Mouse (Mus musculus) layer of hippocampus, postnatal 25 days (tissue): ENCODE results near the gene Tex29. TPM values are rescaled to one million over a fixed set of nuclear protein-coding genes. Genes with fewer than 3 reads are reported as not detected.
A peak's percentile ranks its signal among the peaks of the same experiment; 100 is the strongest.

ENCODE experiments used
- DNase-seq, 2 experiments: peaks; one replicate each; pipeline ENCODE4 v3.0.0; 2022; ENCODE audit warnings: mixed read lengths in 2 of 2, low spot score in 1 of 2; ENCODE audit errors: extremely low spot score in 1 of 2
- total RNA-seq, 2 experiments: library from RNA; stranded (reverse); gene quantifications; 2 replicates each; pipeline ENCODE4 v1.2.3; 2021

Gene Tex29
- total RNA-seq = under 1 TPM in 1 of 2 experiments, not detected in 1; 0.85 TPM

DNA sequence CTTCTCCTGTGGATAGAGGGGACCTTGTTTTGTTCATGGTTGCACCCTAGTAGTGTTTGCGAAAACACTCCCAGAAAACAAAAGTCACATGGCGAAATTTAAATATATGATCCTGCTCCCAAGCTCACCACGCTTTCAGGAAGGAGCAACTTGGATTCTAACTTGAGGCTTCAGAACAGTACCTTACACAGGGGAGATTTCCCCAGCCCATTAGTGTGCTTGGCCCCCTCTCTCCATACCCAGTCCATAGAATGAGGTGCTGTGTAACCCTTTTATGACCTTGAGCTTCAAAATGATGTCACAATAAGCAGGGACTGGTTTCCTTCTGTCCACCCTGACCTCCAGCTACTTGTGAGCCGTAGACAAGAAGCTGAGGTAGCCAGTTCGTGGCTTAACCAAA, at the start of gene Tex29:
Tex29 (plus strand) TSS at position 301 of the 400 bp plus-strand sequence.
- DNase-seq = no peak

DNA sequence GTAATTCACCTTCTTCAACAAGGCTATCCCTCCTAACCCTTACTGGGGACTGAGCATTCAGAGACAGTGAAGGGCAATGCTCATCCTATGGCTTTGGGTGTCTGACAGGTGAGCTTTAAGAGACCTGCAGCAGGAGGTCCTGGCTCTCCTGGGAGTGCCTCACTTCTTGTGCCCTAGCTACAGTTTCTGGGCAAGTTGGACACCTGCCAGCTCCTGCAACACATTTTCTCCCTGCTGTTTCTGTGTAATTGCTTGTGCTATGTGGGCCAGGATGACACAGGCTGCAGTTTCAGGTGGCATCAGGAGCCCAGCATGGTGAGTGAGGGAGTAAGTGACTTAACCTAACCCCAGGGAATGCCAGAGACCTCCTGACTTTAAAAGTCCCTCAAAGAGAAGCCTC, 45.3 kb upstream of the Tex29 start:
- DNase-seq = peak in 1 of 2 experiments; percentile 36

DNA sequence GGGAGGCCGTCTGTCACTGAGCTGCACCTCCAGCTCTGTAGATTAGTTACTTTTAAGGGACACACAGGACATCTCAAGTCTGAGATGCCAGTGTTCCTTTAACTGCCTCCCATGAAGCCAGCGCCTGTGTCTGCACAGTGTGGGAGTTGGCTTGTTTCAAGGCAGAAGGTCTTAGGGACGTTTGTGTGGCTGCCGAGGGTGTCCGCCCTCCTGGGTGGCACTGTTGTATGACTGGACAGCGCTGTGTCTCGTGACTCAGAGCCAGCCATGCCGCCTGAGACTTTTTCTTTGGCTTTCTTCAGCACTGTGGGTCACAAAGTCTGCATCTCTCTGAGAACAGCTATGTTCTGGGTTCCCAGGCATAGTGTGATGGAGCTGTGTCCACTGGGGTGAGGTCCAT, 43.1 kb upstream of the Tex29 start:
- no peak for DNase-seq

DNA sequence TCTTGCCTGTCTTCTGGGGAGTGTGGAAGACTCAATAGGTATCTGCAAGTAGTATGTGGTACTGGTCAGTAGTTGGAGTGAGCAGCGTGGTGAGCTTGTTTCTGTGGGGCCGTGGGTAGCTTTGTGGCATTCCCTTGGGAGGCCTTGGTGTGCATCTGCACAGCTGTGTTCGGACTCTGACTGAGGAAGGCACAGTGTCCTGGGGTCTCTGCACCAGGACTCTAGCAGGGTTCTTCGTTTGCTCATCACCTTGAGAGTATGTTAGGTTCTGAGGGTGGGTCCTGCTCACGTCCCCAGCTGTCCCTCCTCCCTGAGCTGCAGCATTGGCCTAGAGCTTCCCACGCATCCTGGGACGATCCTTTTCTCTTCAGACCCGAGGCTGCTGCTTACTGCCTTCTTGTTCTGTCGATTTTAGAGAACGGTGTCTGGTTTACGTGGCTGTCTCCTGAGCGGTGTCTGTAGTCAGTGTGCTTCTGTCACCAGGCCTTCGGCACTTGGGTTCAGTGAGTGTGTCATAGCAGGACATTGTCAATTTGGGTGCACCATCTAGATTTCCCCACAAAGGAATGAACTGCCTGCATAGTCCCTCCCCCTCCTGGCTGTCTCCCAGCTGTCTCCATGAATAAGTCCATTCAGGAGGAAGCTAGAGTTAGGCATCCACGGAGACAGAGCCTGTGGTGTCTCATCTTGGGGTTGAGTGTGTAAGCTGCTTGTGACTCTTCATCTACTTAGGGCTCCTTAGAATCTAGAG, 42.4 kb upstream of the Tex29 start:
- DNase-seq = peak in 1 of 2 experiments; percentile 51

DNA sequence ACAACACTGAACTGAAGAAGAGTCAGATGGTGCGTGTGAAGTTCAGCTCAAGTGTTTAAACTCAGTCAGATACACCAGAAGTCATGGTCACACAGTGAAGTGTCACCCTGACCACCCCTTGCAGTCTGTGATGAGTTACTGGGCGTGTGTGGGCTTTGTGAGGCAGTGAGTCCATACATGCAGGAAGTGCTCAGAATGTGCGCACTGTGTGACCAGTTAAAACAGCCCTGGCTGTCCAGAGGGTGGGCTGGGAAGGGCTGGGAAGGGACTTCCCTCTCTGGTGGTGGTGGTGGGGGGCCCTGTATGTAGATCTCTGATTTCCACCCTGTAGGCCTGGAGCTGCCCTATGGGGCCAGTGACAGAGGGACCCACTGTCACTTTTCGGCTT, 41.8 kb upstream of the Tex29 start:
- no peak for DNase-seq

DNA sequence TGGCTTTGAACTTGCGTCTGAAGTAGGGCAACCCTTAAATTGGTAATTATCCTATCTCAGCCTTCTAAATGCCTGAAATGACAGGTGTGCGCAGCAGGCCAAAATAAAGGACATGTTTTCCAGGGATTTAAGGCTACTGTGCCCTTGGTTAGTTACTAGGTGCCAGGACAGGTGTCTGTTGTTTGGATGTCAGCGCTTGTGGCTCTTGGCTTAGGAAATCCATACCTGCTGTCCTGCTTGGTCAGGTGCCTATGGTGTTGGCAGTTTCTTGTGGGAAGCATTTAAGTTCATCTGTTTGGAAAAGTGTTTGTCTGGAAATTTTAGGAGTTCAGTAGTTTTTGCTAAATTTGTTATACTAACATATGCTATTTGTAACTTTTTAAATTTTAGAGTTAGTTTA, 41.2 kb upstream of the Tex29 start:
- no peak for DNase-seq

DNA sequence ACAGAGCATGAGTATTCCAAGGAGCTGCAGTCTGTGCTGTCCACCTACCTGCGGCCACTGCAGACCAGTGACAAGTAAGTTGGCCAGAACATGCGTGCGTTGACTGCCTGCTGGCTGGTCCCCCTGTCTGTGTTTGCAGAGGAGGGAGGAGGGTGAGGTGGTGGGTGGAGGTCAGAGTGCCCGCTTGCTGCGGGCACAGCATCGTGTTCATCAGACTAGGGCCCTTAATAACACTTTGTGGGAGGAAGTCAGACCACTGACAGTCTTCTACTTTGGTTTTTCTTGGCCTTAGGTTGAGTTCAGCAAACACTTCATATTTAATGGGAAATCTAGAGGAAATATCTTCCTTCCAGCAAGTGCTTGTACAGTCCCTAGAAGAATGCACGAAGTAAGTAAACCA, 39.8 kb upstream of the Tex29 start:
- no peak for DNase-seq

DNA sequence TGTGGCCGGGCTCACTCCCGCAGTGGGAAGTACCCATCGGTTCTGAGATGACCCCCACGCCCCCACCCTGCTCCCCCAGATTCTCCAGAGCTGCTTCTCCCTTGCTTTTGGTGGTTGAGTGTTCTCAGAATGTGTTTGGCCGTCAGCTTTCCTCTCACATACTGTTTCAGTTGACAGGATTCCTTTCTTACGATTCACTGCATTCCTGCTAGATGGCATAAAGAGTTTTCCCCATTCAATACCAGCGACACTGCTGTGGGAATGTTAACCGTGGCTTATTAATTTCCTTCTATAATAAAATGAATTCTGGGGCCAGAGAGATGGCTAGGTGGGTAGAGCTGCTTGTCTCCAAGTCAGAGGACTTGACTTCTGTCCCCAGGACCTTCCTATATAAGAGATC, 38.7 kb upstream of the Tex29 start:
- DNase-seq = no peak

DNA sequence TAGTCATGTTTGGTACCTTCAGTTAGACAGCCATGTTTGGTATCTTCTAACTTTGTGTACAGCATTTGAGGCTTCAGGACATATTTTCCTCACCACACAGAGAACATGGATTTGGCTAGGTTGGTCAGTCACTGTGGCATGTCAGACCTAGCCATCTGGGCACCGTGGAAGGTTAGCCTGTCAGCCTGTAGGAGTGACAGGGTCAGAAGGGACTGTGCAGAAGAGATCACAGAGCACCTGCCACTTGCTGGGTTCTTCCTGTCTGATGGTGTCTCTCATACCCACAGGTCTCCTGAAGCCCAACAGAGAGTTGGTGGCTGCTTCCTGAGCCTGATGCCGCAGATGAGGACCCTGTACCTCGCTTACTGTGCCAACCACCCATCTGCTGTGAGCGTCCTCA, 35.4 kb upstream of the Tex29 start:
- DNase-seq = no peak

DNA sequence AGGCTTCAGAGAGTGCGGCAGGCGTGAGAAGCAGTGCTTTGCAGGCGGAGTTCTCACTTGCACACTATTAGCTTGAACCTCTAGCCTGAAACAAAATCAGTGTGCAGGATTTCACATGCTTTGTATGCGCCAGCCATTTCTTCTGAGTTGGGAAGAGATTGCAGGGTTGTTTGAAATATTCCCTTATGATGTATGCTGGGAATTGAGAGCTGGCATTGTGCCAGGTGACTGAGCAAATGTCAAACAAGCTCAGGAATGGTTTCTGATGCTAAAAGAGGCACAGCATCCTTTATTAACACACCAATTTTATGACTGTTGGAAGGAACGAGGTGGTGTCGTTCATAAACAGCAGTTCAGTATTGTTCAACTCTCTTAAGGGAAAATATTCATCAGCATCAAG, 34.0 kb upstream of the Tex29 start:
- no peak for DNase-seq

DNA sequence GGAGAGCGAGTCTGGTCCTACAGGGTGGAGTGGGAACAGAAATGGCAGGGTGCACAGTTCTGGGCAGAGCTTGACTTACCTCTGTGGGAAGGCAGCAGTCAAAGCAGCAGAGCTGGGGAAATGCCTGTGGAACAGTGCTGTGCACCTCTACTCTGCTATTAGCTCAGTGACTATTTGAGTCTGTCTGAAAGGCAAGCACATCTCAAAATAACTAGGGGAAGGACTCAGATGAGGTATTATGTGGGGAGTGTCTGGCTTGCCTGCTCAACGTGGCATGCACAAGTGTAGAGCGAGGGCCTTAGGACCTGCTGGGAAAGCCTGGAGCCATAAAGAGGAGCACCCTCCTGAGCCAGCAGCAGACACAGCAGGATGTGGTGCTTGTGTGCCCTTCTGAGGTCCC, 32.9 kb upstream of the Tex29 start:
- DNase-seq = no peak

DNA sequence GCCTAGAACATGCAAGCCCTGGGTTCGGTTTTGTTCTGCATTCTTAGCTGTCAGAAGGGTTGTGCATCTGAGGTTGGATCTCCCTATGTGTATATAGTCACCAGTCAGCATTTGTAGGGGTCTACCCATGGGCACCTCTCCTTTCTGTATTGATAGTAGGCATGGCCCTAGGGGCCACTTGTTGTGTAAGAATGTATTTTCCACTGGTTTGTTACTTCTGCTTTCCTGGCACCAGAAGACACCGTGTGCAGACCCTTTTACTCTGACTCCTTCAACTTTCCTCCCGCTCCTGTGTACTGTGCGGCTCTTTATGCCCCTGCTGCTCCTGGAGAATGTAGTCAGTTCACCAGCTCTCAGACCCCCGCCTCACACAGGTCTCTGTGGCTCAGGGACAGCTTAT, 32.2 kb upstream of the Tex29 start:
- no peak for DNase-seq

DNA sequence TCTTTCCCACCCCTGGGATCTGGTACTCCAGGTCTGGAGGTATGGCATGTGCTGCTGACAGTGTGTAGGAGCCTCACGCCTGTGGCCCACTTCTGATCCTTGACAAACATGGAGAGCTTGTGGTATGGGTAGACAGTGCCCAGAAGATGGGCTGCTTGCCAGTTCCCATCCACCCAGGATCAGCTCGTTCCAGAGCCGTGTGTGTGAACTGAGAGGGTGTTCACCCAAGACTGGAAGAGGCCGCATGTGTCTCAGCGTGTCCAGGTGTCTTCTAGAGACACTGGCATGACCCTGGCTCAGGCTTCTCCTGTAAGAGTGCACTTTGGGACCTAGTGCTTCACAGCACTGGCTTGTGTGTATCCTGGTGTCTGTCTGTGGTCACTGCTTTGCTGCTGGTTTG, 29.8 kb upstream of the Tex29 start:
- no peak for DNase-seq

DNA sequence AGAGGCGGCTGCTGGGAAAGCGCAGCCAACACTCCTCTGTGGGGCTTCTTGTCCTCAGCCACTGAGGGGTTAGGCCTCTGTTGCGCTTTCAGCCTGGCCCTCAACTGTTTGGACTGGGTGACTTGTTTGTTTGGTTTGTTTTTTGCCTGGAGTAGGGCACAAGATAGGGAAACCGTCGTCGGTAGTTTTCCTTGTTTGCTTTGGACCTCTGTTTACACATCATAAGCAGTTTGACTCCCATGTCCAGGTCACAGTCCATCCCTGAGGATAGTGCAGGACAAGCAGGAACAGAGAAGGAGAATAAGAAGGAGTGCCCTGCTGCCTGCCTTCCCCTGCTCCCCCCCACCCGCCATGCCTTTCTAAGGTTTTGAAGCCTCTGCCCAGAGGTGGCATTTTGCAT, 26.5 kb upstream of the Tex29 start:
- no peak for DNase-seq

DNA sequence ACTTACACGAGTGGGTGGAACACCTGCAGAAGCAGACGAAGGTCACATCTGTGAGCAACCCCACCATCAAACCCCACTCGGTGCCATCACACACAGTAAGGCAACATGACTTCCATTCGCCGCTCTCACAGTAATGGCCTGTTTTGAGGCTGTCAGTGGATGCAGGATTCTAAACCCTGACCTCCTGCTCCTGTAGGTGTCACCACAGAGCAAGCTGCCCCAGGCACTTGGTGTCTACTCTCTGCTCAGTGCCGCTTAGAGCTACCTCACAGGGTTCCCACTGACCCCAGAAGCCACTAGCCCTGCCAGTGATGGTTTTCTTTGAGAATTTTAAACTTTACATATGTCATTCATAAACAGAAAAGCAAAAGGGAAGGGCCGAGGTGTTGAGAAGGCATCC, 25.1 kb upstream of the Tex29 start:
- DNase-seq = no peak

DNA sequence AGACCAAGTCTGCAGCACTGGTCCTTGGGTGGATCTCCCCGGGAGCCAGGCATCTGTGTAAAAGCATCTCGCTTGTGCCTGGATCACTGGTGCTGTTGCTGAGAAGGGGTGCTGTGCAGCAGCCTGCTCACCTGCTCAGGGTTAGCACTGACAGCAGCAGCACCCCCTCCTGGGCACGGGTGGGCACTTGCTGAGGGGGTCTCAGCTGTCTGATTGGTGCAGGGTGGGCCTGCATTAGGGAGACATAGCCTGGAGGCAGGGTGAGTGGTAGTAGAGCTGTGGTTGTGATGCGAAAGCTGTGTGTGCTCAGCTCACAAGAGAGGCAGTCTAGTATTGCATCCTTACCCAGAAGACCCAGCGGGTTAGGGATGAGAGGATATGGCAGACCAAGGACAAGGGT, 20.1 kb upstream of the Tex29 start:
- DNase-seq = no peak

DNA sequence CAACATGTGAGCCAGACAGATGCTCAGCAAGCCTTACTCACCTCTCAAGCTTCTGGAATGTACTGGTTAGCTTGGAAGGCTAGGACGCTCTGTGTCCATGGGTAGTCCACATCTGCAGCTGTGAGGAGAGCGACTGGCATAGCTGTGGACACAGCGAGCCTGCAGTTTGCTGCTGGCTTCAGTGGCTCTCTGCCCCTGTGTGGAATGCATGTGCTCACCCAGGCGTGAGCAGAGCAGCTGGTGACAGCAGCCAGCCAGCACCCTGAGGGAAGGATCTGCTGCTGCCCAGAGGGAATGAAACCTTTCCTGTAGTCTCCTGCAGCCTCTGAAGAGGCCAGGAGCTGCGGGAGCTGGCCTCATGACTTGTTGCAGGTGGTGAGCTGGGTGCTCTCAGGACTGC, 19.7 kb upstream of the Tex29 start:
- DNase-seq = no peak

DNA sequence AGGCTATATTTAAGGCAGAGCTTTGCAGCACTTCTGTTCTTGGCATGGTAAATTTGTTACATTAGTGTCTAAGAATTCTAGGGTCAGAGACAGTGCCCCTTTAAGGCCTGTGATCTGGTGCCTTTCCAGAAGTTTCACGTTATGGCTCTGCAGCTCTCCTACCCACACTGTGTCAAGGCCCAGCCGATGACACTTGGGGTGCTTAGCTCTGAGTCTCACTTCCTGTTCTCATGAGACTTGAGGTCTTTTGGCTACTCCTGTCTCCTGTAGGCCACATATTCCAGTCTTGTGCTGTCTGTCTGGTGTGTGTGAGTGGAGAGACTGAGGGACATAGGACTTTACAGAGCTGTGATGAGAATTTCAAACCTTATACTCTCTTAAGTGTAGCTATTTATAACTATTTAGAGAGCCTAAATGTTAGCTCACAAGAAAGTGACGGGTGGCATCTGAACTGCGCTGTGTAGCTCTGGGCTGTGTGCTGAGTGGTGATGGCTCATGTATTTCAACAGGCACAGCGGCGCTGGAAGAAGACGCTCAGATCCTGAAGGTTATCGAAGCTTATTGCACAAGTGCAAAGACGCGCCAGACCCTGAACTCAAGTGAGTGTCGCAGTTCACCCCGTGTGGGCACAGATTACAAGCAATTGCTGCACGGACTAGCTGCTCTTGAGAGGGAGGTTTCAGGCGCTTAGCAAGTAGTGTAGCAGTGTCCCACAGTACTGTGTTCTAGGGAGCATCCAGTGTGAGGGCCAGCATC, 18.6 kb upstream of the Tex29 start:
- DNase-seq = no peak

DNA sequence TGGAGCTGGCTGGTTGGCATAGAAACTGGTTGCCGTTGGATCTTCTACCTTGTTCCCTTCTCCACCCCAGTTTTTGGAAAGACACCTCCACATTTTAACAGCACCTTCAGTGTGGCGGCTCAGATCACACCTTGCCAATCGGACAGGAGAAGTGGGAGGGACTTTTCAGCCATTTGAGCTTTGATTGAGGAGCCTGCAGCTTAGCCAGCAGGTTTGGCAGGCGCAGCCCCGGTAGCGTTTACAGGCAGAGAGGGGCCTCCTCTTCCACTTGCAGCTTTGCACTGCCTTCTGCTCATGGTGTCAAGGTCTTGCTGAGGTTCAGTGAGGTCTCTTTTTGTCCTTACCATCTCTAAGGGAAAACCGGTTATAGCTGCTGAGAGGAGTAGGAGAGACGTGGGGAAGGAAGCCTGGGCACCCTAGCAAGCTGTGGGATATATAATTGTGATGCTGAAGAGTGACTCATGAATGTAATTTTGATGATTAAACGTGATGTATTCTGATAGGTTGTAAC, 17.7 kb upstream of the Tex29 start:
- no peak for DNase-seq

DNA sequence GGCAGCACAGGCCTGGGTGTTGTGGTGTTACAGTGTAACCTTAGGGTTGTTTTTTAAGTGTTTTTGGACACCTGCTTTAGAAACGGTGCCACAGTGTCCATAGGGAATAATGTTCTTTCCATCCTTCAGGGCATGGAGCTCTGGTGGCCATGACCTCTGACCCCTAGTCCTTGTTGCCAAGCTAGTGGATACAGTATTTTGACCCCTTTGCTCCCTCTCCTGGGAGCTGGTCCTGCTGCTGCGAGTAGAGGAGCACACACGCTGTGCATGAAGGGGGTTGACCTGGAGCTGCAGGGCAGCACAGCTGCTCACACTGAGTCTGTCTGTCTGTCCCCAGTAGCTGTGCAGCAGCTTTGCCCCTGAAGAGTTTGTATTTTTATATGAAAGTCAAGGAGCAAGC, 14.5 kb upstream of the Tex29 start:
- DNase-seq = no peak

DNA sequence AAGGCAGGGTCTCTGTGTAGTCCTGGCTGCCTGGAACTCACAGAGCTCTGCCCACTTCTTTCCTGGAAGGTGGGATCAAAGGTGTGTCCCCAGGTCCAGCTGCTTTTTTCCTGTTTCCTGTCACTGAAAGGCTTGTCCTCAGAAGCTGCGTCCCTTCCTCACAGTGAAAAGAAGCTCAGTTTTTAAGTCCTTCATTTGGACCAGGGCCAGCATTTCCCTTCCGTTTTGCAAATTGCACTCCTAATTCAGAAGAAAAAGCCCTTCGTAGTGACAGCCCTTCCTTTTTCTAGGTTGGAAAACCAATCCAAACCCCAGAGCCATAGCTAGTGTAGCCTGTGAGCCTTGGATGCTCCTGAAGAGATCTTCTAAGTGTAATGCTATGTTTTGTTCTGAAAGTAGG, 13.0 kb upstream of the Tex29 start:
- no peak for DNase-seq
